Mouse (Mus musculus) liver, embryonic 18 days (tissue): Measurements from ENCODE around the gene Snrpc. TPM values are rescaled to one million over a fixed set of nuclear protein-coding genes. Genes with fewer than 3 reads are reported as not detected.

ENCODE experiments used
- polyA plus RNA-seq: library from polyadenylated mRNA; depleted of rRNA; stranded (reverse); fragments of >200 nt; gene quantifications from 2 replicates; pipeline ENCODE4 v1.2.3, GENCODE M21; 2012; rRNA removed

Gene Snrpc
- polyA plus RNA-seq, result 59.6 and 73.4 TPM in 2 replicates

GRCm38 (mm10) chr17:27837850-27838249, at the start of gene Snrpc:
Gene Snrpc, plus strand, starts transcription at chr17:27838150.

DNA sequence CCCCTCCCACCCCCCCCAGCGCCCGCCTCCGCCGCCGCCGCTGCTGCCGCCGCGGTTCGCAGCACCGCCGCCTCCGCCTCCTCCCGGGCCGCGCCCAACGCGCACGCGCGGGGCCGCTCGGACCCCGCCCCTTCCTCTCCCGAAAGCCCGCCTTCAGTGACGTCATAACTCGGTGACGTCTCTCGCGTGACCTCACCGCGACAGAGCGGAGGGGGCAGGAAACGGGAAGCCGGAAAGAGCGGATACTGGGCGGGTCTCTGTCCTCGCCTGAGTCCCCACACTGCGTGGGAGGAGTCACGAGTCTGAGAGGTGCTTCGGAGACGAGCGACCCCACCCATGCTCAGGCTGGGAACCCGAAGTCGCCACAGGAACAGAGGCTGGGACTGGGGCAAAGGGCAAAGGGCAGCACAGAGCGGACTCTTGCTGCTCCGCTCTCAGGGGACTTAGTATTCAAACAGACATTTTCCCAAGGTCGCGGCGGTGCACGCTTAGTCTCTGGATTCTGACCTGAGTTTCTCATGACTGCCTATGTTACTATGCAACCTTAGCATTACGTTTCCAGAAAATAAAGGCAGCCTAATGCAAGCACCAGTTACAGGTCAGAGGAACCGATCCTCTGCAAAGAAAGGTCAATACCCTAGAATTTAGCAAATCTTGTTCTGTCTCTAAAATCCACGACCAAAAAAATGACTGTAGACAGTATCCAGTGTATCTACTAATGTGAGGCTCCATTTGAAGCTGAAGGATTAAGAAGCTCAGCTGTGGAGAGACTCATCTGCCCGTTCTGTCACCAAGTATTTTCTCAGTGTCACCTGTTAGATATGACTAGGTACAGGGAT, 17.2 kb upstream of the Snrpc start, which contains the start of gene D17Wsu92e:
D17Wsu92e (minus strand) TSS at position 81 of the 839 bp plus-strand sequence.

DNA sequence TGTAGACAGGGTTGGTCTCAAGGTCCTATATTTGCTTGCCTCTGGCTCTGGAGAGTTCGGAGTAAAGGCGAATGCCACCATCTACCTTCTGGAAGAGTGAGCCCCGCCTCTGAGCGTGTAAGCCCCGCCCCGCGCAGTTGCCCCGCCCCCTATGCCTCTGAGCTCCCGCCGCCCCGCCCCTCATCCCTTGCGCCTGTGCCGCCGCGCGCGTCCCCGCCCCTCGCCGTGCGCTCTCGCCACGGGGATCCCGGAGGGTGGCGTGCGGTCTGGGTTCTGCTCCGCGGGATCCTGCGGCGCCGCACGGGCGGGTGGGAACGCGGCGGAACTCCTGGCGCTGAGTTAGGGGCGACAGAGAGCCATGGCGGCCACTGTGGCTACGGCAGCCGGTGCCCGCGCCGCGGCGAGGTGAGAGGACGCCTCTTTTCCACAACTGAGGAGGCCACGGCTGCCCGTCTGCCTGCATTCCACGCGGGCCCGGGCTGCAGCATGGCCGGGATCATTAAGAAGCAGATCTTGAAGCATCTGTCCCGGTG, 18.4 kb downstream of the Snrpc start, which contains the start of gene Uhrf1bp1:
Uhrf1bp1 (plus strand) TSS at position 177 of the 533 bp plus-strand sequence.

Other genes with a start within 250 kb of the Snrpc start
- 18.4 and 21.8 TPM in 2 replicates for gene Nudt3, start 214.7 kb upstream of the Snrpc start, polyA plus RNA-seq
- not detected in 2 replicates for gene RPS10-NUDT3, start 202.9 kb upstream of the Snrpc start, polyA plus RNA-seq
- 1,025 and 1,543 TPM in 2 replicates for gene Rps10, start 201.5 kb upstream of the Snrpc start, polyA plus RNA-seq
- 0.12 and 0.13 TPM in 2 replicates for gene Pacsin1, start 182.6 kb upstream of the Snrpc start, polyA plus RNA-seq
- 0.04 and 0.05 TPM in 2 replicates for gene Spdef, start 109.2 kb upstream of the Snrpc start, polyA plus RNA-seq
- 27.7 and 29.9 TPM in 2 replicates for gene D17Wsu92e, start 17.5 kb upstream of the Snrpc start, polyA plus RNA-seq
- gene Uhrf1bp1, start 18.3 kb downstream of the Snrpc start, polyA plus RNA-seq, result 4.3 and 5.4 TPM in 2 replicates
- 7.5 and 9.6 TPM in 2 replicates for gene Anks1, start 71.2 kb downstream of the Snrpc start, polyA plus RNA-seq
- 12.1 and 13.3 TPM in 2 replicates for gene Taf11, start 71.7 kb downstream of the Snrpc start, polyA plus RNA-seq
- 0.07 and 0.09 TPM in 2 replicates for gene Tcp11, start 242.5 kb downstream of the Snrpc start, polyA plus RNA-seq